Mouse (Mus musculus) forebrain, embryonic 16.5 days (tissue): Measurements from ENCODE around the gene Tufm. TPM values are rescaled to one million over a fixed set of nuclear protein-coding genes. Genes with fewer than 3 reads are reported as not detected.

Experiments used
- ATAC-seq: fragments of 200-750 bp; cut with Nextera tagmentation; 2 replicates; pipeline ENCODE4 v1.8.0; 2017; ENCODE audit warnings: mild to moderate bottlenecking, moderate library complexity
- H3K27ac ChIP-seq: fragments of 300-500 bp; sonication (generic); 2 replicates; pipeline ENCODE4 v1.5.1; 2014; ENCODE audit warnings: low read length, control low read depth
- H3K27me3 ChIP-seq: fragments of 300-500 bp; sonication (generic); replicated peaks from 2 replicates; pipeline ENCODE4 v1.6.1; 2014; ENCODE audit warnings: low read length; ENCODE audit not compliant: control insufficient read depth, insufficient read depth
- H3K36me3 ChIP-seq: fragments of 300-500 bp; sonication (generic); 2 replicates; pipeline ENCODE4 v1.6.1; 2014; ENCODE audit not compliant: control insufficient read depth, insufficient read depth
- H3K4me1 ChIP-seq: fragments of 300-500 bp; sonication (generic); replicated peaks from 2 replicates; pipeline ENCODE4 v1.6.1; 2014; ENCODE audit warnings: low read length; ENCODE audit not compliant: control insufficient read depth, insufficient read depth
- H3K4me2 ChIP-seq: fragments of 300-500 bp; sonication (generic); 2 replicates; pipeline ENCODE4 v1.6.1; 2014; ENCODE audit warnings: mild to moderate bottlenecking, low read length, control low read depth
- H3K4me3 ChIP-seq: fragments of 300-500 bp; sonication (generic); replicated peaks from 2 replicates; pipeline ENCODE4 v1.5.1; 2014; ENCODE audit warnings: mild to moderate bottlenecking, low read length, control low read depth
- H3K9ac ChIP-seq: fragments of 300-500 bp; sonication (generic); replicated peaks from 2 replicates; pipeline ENCODE4 v1.6.1; 2014; ENCODE audit warnings: low read depth, low read length, control low read depth
- H3K9me3 ChIP-seq: fragments of 300-500 bp; sonication (generic); 2 replicates; pipeline ENCODE4 v1.6.1; 2016; ENCODE audit warnings: low read length; ENCODE audit not compliant: control insufficient read depth
- WGBS: fragments of 180-500 bp; shearing (Covaris S2); extraction: QIAGEN DNeasy Blood & Tissue Kit; methylation state at CpG from one replicate; pipeline ENCODE4 v1.1.7; 2014; 5-methylcytosine and 5-hydroxymethylcytosine counted together
- polyA plus RNA-seq: library from polyadenylated mRNA; unstranded; fragments of >200 nt; fragmentation: Nextera tagmentation; extraction: Ambion mirVana; gene quantifications from 2 replicates; pipeline ENCODE4 v1.2.1, GENCODE M21; 2015

Tufm gene
- polyA plus RNA-seq, 1 experiment from 2014 or later = 131 TPM

DNA sequence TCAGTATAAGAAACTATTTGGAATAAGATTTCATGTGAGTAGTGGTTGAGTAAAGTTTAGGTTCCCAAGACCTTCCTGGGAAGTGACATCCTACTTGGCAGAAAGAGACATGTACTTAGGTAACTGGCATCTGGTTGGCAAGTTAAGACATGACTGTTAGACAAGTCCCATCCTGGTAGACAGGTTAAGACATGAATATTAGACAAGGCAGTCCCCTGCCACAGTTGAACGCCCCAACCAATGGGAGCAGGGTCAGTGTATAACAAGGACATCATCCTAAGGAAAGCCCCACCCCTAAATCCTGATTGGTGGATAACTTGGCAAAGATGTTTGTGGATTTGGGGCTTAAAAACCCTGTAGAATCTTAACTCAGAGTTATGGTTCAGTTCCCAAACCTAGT is 46.3 kb downstream of the Tufm start:
- H3K9ac ChIP-seq = no peak overlapping the region
- no peaks in the 10 kb centered on the region for H3K4me1 ChIP-seq
- H3K27me3 ChIP-seq = no peaks in the 10 kb centered on the region
- no peak overlapping the region for H3K27ac ChIP-seq
- H3K36me3 ChIP-seq = no peaks in the 10 kb centered on the region
- ATAC-seq = no peak
- H3K4me3 ChIP-seq = no peak overlapping the region
- H3K4me2 ChIP-seq = no peak overlapping the region
- H3K9me3 ChIP-seq = no peaks in the 10 kb centered on the region
- WGBS = 71% methylated on average over 1 of the region's 1 CpGs

- H3K4me3 ChIP-seq = peak overlapping the region; percentile 45
- H3K9ac ChIP-seq = peak overlapping the region; percentile 62
- no peaks in the 10 kb centered on the region for H3K4me1 ChIP-seq
- WGBS = 2% methylated on average over 28 of the region's 28 CpGs
- no peaks in the 10 kb centered on the region for H3K27me3 ChIP-seq
- ATAC-seq = no peak
- H3K36me3 ChIP-seq = no peaks in the 10 kb centered on the region
- no peaks in the 10 kb centered on the region for H3K9me3 ChIP-seq
- peak overlapping the region; percentile 70 for H3K4me2 ChIP-seq
- no peak overlapping the region for H3K27ac ChIP-seq
Observed at GRCm38 (mm10) chr7:126535766-126536165, 48.6 kb downstream of the Tufm start.

- WGBS = 50% methylated on average over 9 of the region's 9 CpGs
- peak overlapping the region; percentile 70 for H3K4me2 ChIP-seq
Observed at GRCm38 (mm10) chr7:126536466-126536865, 49.3 kb downstream of the Tufm start.

DNA sequence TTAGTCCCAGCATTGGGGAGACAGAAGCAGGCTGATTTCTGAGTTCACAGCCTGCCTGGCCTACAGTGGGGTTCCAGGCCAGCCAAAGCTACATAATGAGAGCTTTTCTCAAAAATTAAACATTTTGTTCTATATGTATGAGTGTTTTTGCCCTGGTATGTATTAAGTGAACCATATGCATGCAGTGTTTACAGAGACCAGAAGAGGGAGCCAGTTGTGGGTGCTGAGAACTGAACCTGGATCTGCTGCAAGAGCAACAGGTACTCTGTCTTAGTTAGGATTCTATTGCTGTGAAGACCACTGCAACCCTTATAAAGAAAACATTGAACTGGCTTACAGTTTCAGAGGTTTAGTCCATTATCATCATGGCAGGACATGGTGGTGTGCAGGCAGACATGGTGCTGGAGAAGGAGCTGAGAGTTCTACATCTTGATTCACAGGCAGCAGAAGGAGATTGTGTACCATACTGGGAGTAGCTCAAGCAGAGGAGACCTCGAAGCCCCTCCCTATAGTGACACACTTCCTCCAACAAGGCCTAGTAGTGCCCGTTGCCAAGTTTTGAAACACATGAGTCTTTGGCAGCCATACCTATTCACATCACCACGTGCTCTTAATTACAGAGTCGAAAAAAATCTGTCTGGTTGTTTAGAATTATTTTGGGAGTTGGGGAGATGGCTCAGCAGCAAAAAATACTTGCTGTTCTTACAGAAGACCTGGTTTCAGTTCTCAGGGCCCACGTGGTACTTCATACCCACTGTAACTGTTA is 50.8 kb downstream of the Tufm start:
- Histone ChIP-seq H3K9ac (no peak overlapping the region), H3K4me2 (no peak overlapping the region), H3K4me3 (no peak overlapping the region), H3K27ac (no peak overlapping the region), H3K4me1 (no peaks in the 10 kb centered on the region), H3K36me3 (no peaks in the 10 kb centered on the region), H3K9me3 (no peaks in the 10 kb centered on the region), H3K27me3 (no peaks in the 10 kb centered on the region)
- 58% methylated on average over 5 of the region's 5 CpGs for WGBS
- ATAC-seq = no peak

More at GRCm38 (mm10) chr7:126536466-126536865, 49.3 kb downstream of the Tufm start:
- Histone ChIP-seq H3K4me3 (peak overlapping the region; percentile 45), H3K4me1 (no peaks in the 10 kb centered on the region), H3K36me3 (no peaks in the 10 kb centered on the region), H3K9ac (no peak overlapping the region), H3K27ac (no peak overlapping the region), H3K27me3 (no peaks in the 10 kb centered on the region), H3K9me3 (no peaks in the 10 kb centered on the region)
- ATAC-seq = no peak

Other genes starting within 250 kb of the Tufm start
- 295 and 323 TPM in 2 replicates for gene Sbk1, start 214.7 kb upstream of the Tufm start, polyA plus RNA-seq
- gene Lat, start 117.8 kb upstream of the Tufm start, polyA plus RNA-seq = 0.77 and 0.98 TPM in 2 replicates
- gene Spns1, start 109.9 kb upstream of the Tufm start, polyA plus RNA-seq = 75.5 and 80.1 TPM in 2 replicates
- gene Nfatc2ip, start 90.6 kb upstream of the Tufm start, polyA plus RNA-seq = 2.6 and 2.9 TPM in 2 replicates
- not detected in 2 replicates for gene Cd19, start 72.5 kb upstream of the Tufm start, polyA plus RNA-seq
- 24.4 and 26.5 TPM in 2 replicates for gene Rabep2, start 58.6 kb upstream of the Tufm start, polyA plus RNA-seq
- 0.30 and 0.51 TPM in 2 replicates for gene Atp2a1, start 24.3 kb upstream of the Tufm start, polyA plus RNA-seq
- 71.2 and 73.9 TPM in 2 replicates for gene Sh2b1, start 11.9 kb upstream of the Tufm start, polyA plus RNA-seq
- gene Atxn2l, start 16.1 kb downstream of the Tufm start, polyA plus RNA-seq = 65.4 and 69.9 TPM in 2 replicates
- 181 and 190 TPM in 2 replicates for gene Eif3c, start 79.0 kb downstream of the Tufm start, polyA plus RNA-seq
- 0.29 and 0.77 TPM in 2 replicates for gene Apobr, start 97.6 kb downstream of the Tufm start, polyA plus RNA-seq
- gene Cln3, start 98.5 kb downstream of the Tufm start, polyA plus RNA-seq = 34.4 and 37.3 TPM in 2 replicates
- not detected in 2 replicates for gene Il27, start 107.6 kb downstream of the Tufm start, polyA plus RNA-seq
- gene Nupr1, start 143.5 kb downstream of the Tufm start, polyA plus RNA-seq = 5.2 and 5.7 TPM in 2 replicates
- gene Sgf29, start 161.9 kb downstream of the Tufm start, polyA plus RNA-seq = 55.8 and 57.5 TPM in 2 replicates
- 4.3 and 5.9 TPM in 2 replicates for gene Sult1a1, start 189.1 kb downstream of the Tufm start, polyA plus RNA-seq
- gene Bola2, start 208.0 kb downstream of the Tufm start, polyA plus RNA-seq = 124 and 132 TPM in 2 replicates
- gene Slx1b, start 208.4 kb downstream of the Tufm start, polyA plus RNA-seq = 14.4 and 20.3 TPM in 2 replicates
- 109 and 119 TPM in 2 replicates for gene Coro1a, start 220.4 kb downstream of the Tufm start, polyA plus RNA-seq